17 mouse cellular contexts compared by ENCODE assay signal in genomic region chr8:95270501-95270900, GRCm38 (mm10). TPM values are rescaled to one million over a fixed set of nuclear protein-coding genes. Genes with fewer than 3 reads are reported as not detected.
"Had no signal": no experiment of that assay in that cellular context is flagged by ENCODE, and none has a peak within 500 bp of the region (broad histone marks: within the 10 kb centered on the region; RNA-seq: fewer than 3 reads in every experiment).

No protein-coding gene starts in this region.

- H3K27ac ChIP-seq: limb, embryonic 12.5 days; liver, embryonic 13.5 days; lung, embryonic 15.5 days; macrophage; neural tube, embryonic 13.5 days; stomach, postnatal 0 days had no signal

- DNase-seq: kidney, adult 8-10 months; kidney, postnatal 25 days; layer of hippocampus, adult 9-11 months; layer of hippocampus, postnatal 36 days; liver; liver, embryonic 13.5 days; liver, postnatal 0 days; lung, postnatal 14 days; thymus, adult 2 months; thymus, postnatal 25 days had no signal

- ATAC-seq: intestine, postnatal 0 days; liver, postnatal 0 days had no signal

- H3K36me3 ChIP-seq: limb, embryonic 12.5 days; liver, embryonic 13.5 days; lung, embryonic 15.5 days; neural tube, embryonic 13.5 days had no signal

- H3K4me2 ChIP-seq: limb, embryonic 12.5 days; liver, embryonic 13.5 days; lung, embryonic 15.5 days; neural tube, embryonic 13.5 days had no signal

- H3K4me3 ChIP-seq: limb, embryonic 12.5 days; liver, embryonic 13.5 days; lung, embryonic 15.5 days; megakaryocyte, embryonic 14.5 days; neural tube, embryonic 13.5 days had no signal

- H3K27me3 ChIP-seq: limb, embryonic 12.5 days; liver, embryonic 13.5 days; lung, embryonic 15.5 days; neural tube, embryonic 13.5 days had no signal

- H3K4me1 ChIP-seq: limb, embryonic 12.5 days; neural tube, embryonic 13.5 days had no signal

- H3K9ac ChIP-seq: limb, embryonic 12.5 days; liver, embryonic 13.5 days; liver, postnatal 0 days; lung, embryonic 15.5 days; neural tube, embryonic 13.5 days had no signal

- H3K9me3 ChIP-seq: limb, embryonic 12.5 days; liver, embryonic 13.5 days; lung, embryonic 15.5 days; megakaryocyte, embryonic 14.5 days; neural tube, embryonic 13.5 days had no signal

RNA-seq across cellular contexts. Expression of gene Cngb1, which starts 35.9 kb away (rescaled TPM):
- polyA plus RNA-seq: liver, embryonic 13.5 days had no signal

RNA-seq across cellular contexts. Expression of gene Tepp, which starts 39.9 kb away (rescaled TPM):
- polyA plus RNA-seq: intestine, postnatal 0 days; liver, embryonic 13.5 days; liver, postnatal 0 days; macrophage; stomach, postnatal 0 days had no signal
